Mouse (Mus musculus): Measurements from ENCODE around the gene Calm3. TPM values are rescaled to one million over a fixed set of nuclear protein-coding genes. Genes with fewer than 3 reads are reported as not detected.

Calm3 gene
- total RNA-seq, 2 experiments from 2014 or later: 166 to 200 TPM

Other genes starting within 250 kb of the Calm3 start
- not detected for gene Ceacam15, start 248.4 kb downstream of the Calm3 start, total RNA-seq (2021)
- not detected for gene Ceacam9, start 202.2 kb downstream of the Calm3 start, total RNA-seq (2021)
- 10 to 100 TPM; 66.9 to 78.5 TPM for gene Ap2s1, start 185.7 kb downstream of the Calm3 start, total RNA-seq (2021)
- gene Slc1a5, start 142.8 kb downstream of the Calm3 start, total RNA-seq (2021): 10 to 100 TPM; 13.0 to 26.3 TPM
- gene Strn4, start 108.2 kb downstream of the Calm3 start, total RNA-seq (2021): 10 to 100 TPM; 50.3 to 60.0 TPM
- 10 to 100 TPM; 49.1 to 53.1 TPM for gene Fkrp, start 107.4 kb downstream of the Calm3 start, total RNA-seq (2021)
- gene Prkd2, start 81.2 kb downstream of the Calm3 start, total RNA-seq (2021): 10 to 100 TPM; 19.7 to 22.2 TPM
- 1 to 10 TPM; 8.7 to 9.4 TPM for gene Dact3, start 48.8 kb downstream of the Calm3 start, total RNA-seq (2021)
- gene Gng8, start 32.3 kb downstream of the Calm3 start, total RNA-seq (2021): under 1 TPM in 1 of 2 experiments, not detected in 1; 0.47 TPM
- 1 to 10 TPM; 1.5 TPM for gene Ptgir, start 17.6 kb downstream of the Calm3 start, total RNA-seq (2021)
- 1 to 10 TPM; 3.7 to 4.0 TPM for gene Pnmal2, start 20.6 kb upstream of the Calm3 start, total RNA-seq (2021)
- not detected for gene Pnmal1, start 35.6 kb upstream of the Calm3 start, total RNA-seq (2021)
- gene Gm42372, start 59.0 kb upstream of the Calm3 start, total RNA-seq (2021): under 1 TPM in 1 of 2 experiments, not detected in 1; 0.08 TPM
- gene Ccdc8, start 68.6 kb upstream of the Calm3 start, total RNA-seq (2021): 1 to 10 TPM; 3.8 to 4.5 TPM
- 10 to 100 TPM; 98.8 to 98.9 TPM for gene Ppp5c, start 103.8 kb upstream of the Calm3 start, total RNA-seq (2021)
- gene Hif3a, start 138.3 kb upstream of the Calm3 start, total RNA-seq (2021): 1 to 10 TPM; 1.9 to 4.1 TPM
- gene Psg16, start 149.9 kb upstream of the Calm3 start, total RNA-seq (2021): under 1 TPM in 1 of 2 experiments, not detected in 1; 0.08 TPM
- not detected for gene Ceacam3, start 226.2 kb upstream of the Calm3 start, total RNA-seq (2021)